Mouse (Mus musculus): Measurements from ENCODE around the gene Irak4.

Irak4 gene

DNA sequence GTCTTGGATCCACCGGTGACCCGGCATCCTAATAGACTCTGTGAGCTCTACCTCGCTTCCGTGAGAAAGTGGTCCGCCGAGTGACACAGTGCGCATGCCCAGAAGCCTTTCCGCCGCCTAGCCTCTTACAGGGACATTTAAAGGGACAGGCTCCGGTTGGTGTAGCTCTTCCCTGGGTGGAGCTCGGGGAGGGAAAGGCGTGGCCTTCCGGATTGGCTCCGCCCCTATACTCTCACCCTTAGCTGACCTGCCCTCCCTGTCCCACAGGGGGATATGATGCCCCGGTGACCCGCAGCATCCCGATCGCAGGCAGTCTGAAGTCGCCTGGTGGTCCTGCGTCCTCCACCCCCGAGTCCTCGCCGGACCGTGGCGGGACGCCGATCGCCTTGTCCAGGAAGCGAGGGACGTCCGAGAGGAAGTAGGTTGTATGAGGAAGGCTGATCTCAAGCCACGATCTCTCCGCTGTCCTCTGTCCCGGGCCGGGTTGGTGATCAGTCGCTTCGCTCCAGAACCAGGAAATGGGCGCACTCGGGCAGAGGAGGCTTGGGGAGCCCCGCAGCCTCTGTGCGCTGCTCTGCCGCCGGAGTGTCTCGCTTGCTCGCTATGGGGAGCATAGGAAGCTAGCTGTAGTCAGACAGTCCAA, at the start of gene Irak4, which contains the start of gene Pus7l:
Gene Irak4 (plus strand): TSS at position 235 of the 643 bp plus-strand sequence.
Gene Pus7l (minus strand): TSS at position 139 of the 643 bp plus-strand sequence.
- DNase-seq, result peak; percentile 95

DNA sequence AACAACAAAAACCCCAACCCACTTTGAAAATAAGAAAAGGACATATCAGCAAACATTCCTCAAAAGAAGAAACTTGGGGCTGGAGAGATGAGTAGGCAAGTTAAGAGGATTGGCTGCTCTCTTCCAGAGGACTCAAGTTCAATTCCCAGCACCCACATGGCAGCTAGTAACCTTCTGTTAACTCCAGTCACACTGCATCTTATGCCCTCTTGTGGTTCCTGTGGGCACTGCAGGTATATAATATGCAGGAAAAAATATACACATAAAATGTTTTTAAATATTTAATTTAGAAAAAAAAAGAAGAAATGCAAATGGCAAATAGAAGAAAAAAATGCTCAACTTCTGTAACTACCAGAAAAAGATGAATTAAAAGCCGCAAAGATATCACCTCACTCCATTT, 49.0 kb upstream of the Irak4 start:
- DNase-seq, result no peak

DNA sequence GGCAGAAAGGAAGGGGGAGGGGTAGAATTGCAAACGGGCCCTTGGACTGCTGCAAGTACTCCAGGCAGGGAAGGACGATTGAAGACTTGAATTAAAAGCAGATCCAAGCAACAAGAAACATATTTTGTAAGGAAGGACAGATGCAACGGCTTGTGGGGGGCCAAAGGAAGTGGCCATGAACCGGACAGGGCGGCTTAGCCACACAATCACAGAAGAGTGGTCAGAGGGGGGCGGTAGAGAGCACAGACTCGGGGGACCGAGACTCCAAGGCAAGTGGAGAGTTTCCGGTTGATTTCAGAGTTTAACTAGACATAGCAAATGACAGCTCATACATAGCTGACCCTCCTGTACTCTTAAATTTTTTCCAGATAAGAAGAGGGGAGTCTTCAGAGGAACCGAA, 47.5 kb upstream of the Irak4 start:
- no peak for DNase-seq

DNA sequence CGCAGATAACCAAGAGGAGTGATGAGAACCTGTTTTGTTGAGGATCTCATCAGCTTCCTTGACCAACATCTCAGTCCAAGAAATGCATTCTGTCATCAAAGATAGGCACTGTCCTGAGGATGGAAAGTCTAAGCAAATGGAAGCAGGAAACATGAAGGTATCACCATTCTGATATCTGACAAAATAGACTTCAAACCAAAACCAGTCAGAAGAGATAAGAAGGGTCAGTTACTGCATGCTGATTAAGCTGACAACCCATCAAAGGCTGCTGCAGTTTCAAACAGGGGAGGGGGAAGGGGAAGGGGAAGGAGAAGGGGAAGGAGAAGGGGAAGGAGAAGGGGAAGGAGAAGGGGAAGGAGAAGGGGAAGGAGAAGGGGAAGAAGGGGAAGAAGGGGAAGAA, 44.2 kb upstream of the Irak4 start:
- no peak for DNase-seq

DNA sequence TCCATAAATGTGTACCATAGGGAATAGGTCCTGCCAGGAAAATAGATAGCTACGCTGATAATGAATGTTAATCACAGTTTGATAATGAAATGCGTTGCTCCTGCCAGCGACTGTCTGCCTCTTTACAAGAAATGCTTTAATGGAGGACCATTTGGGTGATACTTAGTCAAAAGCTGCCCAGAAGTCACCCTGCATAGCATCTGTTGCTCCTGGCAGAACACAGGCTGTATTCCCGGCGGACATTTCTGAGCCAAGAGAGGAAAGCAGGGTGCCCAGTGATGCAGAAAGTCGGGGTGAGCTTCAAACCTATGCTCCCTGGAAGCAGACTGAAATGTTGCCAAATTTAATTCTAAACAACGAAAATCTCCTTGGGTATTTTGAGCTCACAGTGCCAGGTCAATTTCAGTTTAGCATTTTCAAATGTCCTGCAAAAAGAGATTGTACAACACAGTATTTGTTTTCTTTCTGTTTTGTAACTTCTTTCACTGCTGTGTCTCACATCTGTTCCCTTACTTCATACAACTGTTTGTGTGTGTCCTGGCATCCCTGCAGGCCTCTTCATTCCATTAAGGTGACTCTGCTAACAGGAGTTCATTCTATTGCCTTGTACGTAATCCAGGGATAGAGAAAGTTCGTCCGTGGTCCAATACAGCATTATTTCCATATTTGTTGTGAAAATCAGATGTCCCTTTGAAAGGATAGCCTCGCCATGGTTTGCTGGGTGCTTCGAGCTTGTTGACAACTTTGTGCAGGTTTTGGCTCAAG, 39.8 kb upstream of the Irak4 start:
- DNase-seq, result no peak

DNA sequence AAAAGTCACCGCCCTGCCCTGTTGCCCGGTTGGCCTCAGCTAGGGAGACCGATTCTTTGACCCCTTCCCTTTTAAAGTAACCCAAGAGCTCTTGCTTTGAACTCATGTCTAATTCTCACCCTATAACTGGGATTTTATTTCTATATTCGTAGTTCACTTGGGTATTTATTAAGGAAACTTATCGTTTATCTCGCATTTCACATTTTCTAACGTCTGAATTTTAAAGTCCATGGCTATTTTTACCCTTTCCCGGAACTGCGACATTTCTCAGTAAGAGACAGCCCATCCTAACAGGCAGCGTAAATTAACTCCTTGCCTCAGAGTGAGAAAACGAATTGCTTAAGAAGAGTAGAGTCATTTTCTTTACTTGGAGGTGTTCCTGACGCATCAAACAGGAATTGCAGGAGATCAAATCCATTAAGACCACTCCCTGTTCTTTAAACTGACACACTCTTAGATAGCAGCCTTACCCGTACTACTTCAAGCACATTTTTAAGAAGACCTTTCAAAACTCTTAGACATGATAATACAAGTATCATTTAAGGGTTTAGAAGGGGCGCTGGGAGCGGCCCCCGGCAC, 25.4 kb upstream of the Irak4 start:
- DNase-seq, result no peak

DNA sequence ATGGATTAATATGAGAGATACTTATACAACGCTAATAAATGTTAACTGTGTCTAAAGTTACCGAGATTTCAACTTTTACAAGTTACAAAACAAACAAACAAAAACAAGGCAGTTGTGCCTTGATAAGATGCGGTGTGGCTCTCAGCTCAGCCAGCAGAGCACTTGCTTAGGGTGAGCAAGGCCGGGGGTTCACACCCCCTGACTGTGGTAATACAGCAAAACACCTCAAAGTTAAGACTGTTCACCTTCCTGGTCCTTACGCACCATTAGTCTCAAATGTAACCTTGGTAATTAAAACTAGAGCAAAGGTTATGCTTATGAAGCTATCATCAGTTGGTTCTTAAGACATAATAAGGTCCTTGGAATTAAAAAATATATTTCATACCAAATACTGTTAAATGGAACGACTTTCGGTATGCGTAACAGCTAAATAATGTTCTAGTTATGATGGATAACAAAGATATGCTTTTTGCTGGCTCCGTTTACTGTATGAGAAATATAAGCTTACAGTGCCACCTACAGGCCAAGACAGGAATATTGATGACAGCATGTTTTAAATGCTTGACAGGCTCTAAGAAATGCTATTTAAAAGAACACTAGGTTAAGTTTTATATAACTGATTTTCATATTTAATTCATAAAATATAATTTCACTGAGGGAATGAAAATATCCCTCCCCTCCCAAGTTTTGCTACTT, 23.1 kb upstream of the Irak4 start:
- DNase-seq, result peak; percentile 18

DNA sequence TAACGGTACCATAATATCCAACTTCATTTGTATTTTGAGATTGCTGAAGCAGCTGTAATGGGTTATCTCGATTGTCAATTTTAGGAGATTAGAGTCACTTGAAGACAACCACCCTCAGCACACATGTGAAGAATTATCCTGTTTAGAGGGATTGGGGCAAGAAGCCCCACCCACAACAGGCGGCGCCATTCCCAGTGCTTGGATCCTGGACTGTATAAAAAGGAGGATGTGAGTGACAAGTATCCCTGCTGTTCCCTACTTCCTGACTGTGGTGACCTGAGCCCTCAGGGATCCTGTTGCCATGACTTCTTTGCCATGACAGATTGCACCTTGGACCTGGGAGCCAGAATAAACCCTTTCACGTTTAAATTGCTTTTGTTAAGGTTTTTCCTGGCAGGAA, 22.5 kb upstream of the Irak4 start:
- no peak for DNase-seq

DNA sequence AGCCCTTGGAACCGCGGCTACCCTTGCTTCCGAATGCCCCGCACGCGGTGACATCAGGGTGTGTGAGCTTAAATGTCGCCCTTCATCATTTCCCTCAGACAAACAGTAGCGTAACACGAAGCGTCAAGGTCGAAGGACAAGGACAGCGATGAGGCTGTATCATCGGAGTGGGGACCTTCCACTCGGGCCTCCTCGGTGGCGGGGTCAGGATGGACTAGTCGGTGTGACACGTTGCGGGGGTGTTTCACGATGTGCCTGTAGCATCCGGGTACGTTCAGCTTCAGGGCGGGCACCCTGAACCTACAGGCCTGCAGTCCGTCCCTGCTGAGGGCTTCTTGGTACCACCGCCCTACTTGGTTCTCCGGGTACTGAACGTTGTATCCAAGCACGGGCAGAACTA, 20.2 kb upstream of the Irak4 start:
- DNase-seq, result no peak

DNA sequence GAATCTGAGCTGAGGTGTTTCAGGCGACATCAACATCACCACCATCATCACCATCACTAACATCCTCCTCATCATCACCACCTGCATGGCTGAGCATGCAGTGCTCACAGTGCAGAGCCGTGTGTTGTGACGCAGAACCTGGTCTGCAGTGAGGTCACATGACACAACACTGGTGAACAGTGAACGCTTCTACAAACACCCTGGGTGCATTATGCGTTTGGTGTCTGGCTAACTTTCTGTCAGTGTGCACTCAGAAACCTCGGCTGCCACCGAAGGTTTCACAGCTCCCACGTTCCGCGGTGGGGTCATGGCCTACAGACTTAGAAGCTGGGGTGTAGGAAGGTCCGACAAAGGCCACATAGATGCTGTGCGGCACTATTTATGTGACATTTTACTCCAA, 18.5 kb upstream of the Irak4 start:
- no peak for DNase-seq

DNA sequence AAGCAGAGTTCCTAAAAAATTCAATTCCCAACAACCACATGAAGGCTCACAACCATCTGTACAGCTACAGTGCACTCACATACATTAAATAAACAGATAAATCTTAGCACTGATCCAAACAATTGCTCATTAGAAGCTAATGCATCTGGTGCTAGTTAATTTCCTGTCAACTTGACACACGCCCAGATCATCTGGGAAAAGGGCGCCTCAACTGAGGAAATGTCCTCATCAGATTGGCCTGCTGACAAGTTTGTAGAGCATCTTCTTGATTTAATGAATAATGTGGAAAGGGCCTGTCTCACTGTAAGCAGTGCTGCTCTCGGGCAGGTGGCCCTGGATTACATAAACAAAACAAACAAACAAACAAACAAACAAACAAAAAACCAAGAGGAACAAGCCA, 12.9 kb upstream of the Irak4 start:
- no peak for DNase-seq

DNA sequence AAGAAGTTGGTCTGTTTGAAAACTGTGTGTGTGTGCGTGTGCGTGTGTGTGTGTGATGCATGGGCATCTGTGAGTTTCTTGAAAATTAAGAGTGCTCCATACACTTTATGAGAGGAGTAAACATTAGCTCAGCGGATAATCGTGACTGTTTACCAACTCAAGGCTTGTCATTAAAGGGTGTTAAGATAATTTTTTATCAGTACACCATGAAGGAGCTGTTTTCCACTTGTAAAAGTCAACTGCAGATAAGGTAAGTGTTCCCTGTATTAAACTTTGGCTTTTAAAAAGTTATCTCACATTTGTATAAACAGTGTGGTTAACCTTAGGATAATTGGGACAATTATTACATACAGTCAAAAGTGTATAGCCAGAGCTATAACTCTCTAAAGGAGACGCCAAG, 11.1 kb upstream of the Irak4 start:
- no peak for DNase-seq

DNA sequence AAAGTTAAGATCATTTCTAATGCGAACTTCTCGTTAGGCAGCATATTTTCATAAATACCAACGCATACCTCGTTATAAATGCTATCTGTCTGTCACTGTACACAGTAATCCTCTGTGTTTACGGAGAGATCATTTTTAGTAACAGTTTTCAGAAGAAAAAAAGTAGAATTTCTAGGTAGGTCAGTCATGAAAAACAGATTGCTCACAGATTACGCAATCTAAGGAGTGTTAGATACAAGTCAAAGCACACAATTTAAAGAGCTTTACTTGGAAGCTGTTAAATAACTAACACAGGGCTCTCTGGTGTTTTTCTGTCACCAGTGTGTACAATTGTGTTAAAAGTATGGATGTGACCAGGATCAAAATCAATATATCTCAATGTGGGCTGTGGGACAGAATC, 10.5 kb upstream of the Irak4 start:
- no peak for DNase-seq

DNA sequence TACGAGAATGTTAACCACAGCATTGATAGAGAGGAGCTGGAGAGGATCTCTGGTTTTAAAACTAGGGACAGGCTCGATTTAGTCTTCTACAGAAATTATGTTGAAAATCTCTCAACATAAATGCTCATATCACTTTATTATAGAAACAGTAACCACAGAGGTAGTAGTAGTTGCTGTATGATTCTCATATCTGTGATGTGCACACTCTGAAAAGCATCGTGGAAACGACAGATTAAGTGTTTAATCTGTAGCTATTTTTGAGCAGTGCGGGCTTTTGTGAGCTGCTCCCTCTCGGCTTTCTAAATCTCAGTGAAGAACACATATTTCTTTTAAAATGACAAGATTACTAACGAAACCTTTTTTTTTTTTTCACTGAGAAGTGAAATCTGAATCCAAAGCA, 7.9 kb upstream of the Irak4 start:
- DNase-seq, result no peak

DNA sequence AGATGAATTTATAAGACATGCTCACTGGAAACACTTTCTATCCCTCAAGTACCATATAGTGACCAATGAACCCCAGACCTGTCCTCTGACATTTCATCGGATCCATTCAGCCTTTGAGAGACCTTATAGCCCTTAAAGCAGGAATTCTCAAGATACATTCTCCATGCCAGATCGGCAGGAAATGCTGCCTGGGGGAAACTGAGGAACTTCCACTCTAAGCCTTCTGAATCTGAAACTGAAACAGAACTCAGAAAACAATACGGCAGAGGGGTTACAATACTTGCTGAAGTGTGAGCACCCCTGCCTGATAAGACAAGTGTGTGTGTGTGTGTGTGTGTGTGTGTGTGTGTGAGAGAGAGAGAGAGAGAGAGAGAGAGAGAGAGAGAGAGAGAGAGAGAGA, 4.1 kb upstream of the Irak4 start:
- DNase-seq, result no peak

DNA sequence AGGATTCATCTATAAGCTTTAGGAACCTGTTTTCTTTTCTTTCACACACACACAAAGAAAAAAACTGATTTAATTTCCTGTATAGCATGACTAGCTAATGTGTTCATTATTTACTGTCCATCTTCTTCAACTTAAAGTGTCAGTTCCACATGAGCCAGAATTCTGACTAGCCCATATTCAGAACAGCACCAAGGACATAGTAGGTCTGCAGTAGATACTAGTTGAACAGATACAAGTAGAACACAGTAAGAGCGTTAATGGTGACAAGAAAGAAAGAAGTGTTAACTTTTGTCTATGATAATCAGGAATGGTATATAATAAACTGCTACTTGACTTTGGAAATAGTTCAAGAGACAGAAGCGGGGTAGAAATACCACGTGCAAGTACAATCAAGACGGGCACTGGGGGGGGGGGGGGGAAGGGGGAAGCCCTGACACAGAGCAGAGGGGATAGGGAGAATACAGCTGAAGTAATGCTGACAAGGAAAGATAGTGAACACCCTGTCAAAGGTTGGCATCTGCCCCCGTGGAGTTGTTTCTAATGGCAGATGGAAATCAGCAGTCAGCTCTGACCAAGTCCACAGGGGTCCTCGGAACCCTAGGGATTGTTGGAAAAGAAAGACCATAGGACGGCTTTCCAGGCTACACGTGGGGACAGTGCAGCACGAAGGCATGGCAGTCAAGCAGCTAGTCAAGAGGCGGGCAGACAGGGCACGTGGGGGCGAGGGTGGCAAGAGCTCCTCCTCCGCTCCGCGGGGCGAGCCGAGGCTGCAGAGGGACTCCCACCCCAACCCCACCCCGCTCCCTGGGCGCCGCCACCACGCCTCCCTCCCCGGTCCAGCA, 655 bp upstream of the Irak4 start:
- DNase-seq, result no peak

DNA sequence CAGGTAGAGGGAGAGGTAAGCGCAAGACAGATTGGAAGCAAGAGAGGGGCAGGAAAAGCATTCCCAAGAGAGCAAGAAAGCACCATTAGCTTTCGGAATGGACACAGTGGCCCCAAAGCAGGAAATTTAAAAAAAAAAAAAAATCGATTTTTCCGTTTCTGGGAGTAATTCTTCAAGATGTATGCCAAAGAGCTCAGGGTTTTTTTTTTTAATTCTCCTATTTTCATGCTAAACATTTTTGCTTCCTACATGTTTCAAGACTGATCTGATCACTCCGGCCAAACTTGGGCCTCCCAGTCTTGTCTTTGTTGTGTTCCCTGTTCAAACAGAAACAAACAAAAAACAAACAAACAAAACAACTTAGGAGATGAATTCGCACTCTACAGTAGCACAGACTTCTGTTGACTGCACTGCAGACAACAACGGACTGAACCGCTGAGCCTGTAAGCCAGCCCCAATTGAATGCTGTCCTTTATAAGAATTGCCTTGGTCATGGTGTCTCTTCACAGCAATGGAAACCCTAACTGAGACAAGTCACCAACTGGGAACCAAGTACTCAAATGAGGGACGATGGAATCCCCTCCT, 701 bp downstream of the Irak4 start:
- no peak for DNase-seq

DNA sequence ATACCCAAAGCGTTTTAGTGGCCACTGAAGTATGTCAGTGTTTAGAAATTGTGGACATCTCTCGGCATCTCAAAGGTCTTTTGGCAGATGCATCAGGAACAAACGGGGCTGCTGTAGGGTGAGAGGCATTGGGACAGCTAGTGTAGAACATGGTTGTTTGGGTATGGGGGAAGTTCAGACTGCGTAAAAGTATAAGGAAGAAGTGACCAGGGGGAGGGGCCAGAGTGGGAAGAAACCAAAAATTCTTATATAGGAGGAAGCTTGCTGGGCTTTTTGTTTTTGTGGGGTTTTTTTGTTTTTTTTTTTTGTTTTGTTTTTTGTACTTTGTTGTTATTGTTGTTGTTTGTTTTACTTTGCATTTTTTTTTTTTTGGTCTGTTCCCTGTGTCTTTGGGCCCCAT, 1.4 kb downstream of the Irak4 start:
- no peak for DNase-seq

DNA sequence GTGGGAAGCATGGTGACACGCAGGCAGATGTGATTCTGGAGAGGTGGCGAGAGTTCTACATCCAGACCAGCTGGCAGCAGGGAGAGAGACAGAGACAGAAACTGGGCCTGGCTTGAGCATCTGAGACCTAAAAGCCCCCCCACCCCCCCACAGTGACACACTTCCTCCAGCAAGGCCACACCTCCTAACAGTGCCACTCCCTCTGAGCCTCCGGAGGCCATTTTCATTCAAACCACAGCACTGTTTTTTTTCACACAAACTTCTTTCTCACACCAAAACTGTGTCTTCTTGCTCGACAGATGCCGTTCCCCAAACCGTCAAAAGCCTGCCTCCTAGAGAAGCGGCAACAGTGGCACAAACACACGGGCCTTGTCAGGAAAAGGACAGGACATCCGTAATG, 10.1 kb downstream of the Irak4 start:
- no peak for DNase-seq

DNA sequence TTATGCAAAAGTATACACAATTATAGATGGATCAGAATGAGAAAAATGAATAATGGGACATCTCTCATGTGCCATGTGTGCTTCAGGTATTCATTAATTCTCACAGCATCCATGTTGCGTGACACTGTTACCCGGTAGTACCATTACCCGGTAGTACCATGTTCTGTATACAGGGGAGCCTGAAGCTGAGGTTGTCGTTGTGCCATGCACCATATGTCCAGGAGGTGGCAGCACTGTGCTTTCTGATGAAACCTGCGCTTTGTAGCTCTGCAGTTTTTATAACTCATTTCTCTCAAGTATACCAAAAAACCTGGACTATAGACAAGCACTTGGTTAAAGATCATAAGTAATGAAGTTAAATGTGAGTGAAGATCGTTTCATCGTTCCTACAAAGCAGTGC, 14.0 kb downstream of the Irak4 start:
- peak; percentile 63 for DNase-seq

DNA sequence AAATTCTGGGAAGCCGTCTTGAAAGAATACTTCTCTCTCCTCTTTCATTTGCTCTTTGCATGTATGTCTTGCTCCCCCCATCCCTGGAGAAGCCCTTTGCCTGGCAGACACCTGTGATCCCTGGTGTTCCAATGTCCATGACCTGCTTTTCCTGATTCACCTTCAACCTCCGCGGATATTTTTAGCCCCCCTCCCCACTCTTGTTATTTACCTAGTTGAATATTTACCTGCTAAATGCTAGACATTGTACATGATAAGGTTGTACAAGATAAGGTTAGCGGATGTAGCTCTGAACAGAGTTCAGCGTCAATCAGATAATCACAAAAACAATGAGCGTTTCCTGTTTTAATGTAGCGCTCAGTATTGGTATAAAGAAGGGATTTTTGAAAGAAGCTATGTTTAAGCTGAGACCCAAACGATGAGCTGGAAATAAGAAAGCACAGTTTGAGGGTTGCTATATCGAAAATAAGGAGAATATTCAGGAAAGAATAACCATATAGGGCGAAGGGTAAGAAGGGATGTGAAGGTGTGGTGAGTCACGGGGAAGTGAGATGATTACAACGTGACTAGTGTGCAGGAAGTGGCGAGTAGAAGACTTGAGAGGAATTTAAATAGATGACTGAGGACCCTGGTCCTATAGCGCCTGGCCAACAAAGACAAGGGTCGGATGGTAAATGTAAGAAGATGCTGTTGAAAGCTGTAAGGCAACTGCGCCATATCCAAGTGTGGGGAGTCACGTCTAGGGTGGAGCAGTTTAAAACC, 15.6 kb downstream of the Irak4 start:
- no peak for DNase-seq

DNA sequence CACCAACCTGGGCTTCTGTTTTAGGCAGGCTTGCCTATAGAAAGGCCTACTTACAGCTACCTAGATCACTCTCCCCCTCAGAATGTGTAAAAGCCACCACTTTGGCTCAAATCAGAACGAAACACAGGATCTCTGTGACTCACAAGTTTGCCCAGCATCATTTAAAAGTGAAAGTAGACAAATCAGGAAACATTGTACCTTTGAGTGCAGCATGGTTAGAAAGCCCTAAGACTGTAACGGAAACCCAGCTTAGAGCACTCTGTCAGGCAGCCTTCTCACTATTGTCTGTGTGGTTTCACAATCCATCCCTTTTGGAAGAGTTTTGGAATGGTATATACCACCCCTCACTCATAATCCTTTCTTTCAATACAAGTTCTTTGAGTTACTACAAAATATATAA, 21.5 kb downstream of the Irak4 start:
- no peak for DNase-seq
